In the genomic region with DNA sequence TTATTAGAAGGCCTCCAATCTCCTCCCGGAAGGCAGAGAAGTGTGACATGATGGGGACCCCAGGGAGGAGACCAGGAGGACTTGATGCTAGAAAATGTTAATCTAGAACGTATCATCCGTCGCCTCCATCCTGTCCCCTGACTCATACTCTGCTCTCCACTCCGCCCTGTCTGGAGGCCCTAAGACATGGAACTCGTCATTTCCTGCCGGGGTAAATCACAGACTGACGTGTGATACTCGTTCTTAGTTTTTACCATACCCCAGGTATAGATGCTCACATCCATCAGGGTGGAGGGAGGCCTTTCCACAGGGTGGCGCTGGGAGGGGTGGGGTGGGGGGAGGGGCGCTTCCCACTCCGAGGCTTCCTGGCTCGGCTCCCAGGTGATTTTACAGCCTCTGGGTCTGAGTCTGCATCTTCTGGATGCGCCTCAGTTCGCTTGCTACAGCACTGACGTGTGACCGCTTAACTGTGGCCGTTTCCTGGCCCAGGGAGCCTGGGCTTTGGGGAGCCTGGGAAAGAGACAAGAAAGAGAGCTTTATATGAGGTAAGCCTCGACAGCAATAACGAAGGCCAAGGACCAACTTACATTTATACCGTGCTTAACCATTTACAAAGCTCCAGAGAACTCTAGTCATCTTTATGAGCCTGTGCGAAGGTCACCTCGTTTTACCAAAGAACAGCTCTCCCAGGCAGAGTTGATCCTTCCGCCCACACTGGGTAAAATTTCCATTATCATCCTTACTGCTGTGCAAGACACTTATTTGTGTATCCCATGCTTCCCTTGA, we compare ENCODE assay signal across 8 mouse cellular contexts. TPM values are rescaled to one million over a fixed set of nuclear protein-coding genes. Genes with fewer than 3 reads are reported as not detected.
DNase-seq lines count a peak whose midpoint lies in the region; ATAC-seq and TF ChIP-seq lines count a peak whose summit lies in the region.

No protein-coding gene starts in this region.

- no peak for TF ChIP-seq EP300 in MEL (IDR thresholded peaks at IDR 0.05; ENCODE audit: low read depth in 1 of 2, low read length in 2 of 2)

- H3K4me3 ChIP-seq in MEL (ENCODE audit: control insufficient read depth in 1 of 2, insufficient read depth in 1 of 2, low read depth in 2 of 2, low read length in 2 of 2), result no peak overlapping the region
- no peak overlapping the region for H3K4me3 ChIP-seq in limb, embryonic 13.5 days

- H3K79me2 ChIP-seq in MEL (ENCODE audit: control insufficient read depth, insufficient read depth, low read length, poor library complexity), result peaks cover 5% of the 10 kb centered on the region

- 25% methylated on average over 24 of the region's 24 CpGs for WGBS in limb, embryonic 13.5 days

- TF ChIP-seq POLR2A in MEL (IDR thresholded peaks at IDR 0.05; ENCODE audit: control insufficient read depth in 1 of 2, insufficient read depth in 1 of 2, low read depth in 1 of 2, low read length in 2 of 2, poor library complexity in 1 of 2), result no peak

- H3K9me3 ChIP-seq in MEL (replicated peaks; ENCODE audit: insufficient read depth, low read length), result no peaks in the 10 kb centered on the region
- no peaks in the 10 kb centered on the region for H3K9me3 ChIP-seq in limb, embryonic 13.5 days

- peak; percentile 51 for DNase-seq in gastrocnemius, postnatal 10 days
- no peak for DNase-seq in gastrocnemius, postnatal 36 days
- DNase-seq in MEL (ENCODE audit: low read depth, low spot score), result peak; percentile 26
- peak; percentile 30 to 41 for DNase-seq in heart, postnatal 14 days
- DNase-seq in frontal cortex, postnatal 10 days (ENCODE audit: low spot score in 2 of 2), result no peak
- DNase-seq in layer of hippocampus, adult 8-10 months (ENCODE audit: low spot score in 2 of 2), result no peak
- DNase-seq in cerebellum, adult 18-20 months, result no peak

- H3K27ac ChIP-seq in MEL (ENCODE audit: control insufficient read depth, low read depth, low read length), result peak overlapping the region; percentile 7; the same call in 1 of the 2 replicates
- H3K27ac ChIP-seq in limb, embryonic 13.5 days, result peak overlapping the region; percentile 48; the same call in 1 of the 2 replicates

- 0 out of 6 replicates have a peak, but pooled peaks of 1 of the 3 experiments have one; percentile 4 for TF ChIP-seq CTCF in MEL (IDR thresholded peaks at IDR 0.05 in 2 of 3, conservative IDR thresholded peaks at IDR 0.05 in 1 of 3; ENCODE audit: control insufficient read depth in 1 of 3, insufficient read depth in 1 of 3, low read depth in 2 of 3, low read length in 3 of 3, poor library complexity in 1 of 3, severe bottlenecking in 1 of 3)

- H3K4me1 ChIP-seq in MEL (ENCODE audit: control insufficient read depth in 1 of 2, insufficient read depth in 2 of 2, low read length in 2 of 2), result peaks cover 0 to 24% of the 10 kb centered on the region in 2 experiments; a peak in 2 of 4 replicates
- peaks cover 37% of the 10 kb centered on the region for H3K4me1 ChIP-seq in limb, embryonic 13.5 days

- intact Hi-C loops in gastrocnemius, postnatal 36 days (cut with DNase I), result no loop called here
- intact Hi-C loops in heart, postnatal 14 days (cut with DNase I), result no loop called here

- no peaks in the 10 kb centered on the region for H3K27me3 ChIP-seq in MEL (ENCODE audit: control insufficient read depth in 1 of 2, insufficient read depth in 2 of 2, low read length in 2 of 2)
- no peaks in the 10 kb centered on the region for H3K27me3 ChIP-seq in limb, embryonic 13.5 days

- no peak overlapping the region for H3K9ac ChIP-seq in MEL (ENCODE audit: control insufficient read depth, low read depth, low read length, poor library complexity, severe bottlenecking)
- no peak overlapping the region for H3K9ac ChIP-seq in limb, embryonic 13.5 days

- ATAC-seq in limb, embryonic 13.5 days (ENCODE audit: low FRiP score, low read depth), result peak; percentile 49; the same call in 1 of the 2 replicates

- no peak for TF ChIP-seq RAD21 in MEL (IDR thresholded peaks at IDR 0.05; ENCODE audit: low read depth, low read length)

- H3K36me3 ChIP-seq in MEL (ENCODE audit: control insufficient read depth in 1 of 2, insufficient read depth in 2 of 2, low read length in 2 of 2), result peaks cover 0 to 27% of the 10 kb centered on the region in 2 experiments; a peak in 2 of 4 replicates
- no peaks in the 10 kb centered on the region for H3K36me3 ChIP-seq in limb, embryonic 13.5 days

- H3K4me2 ChIP-seq in limb, embryonic 13.5 days (replicated peaks), result peak overlapping the region; percentile 48

TF ChIP-seq in MEL, 35 proteins besides CTCF, POLR2A, EP300 and RAD21:
- TF ChIP-seq HCFC1 (IDR thresholded peaks at IDR 0.05; ENCODE audit: low read depth, low read length) (no peak), MYB (IDR thresholded peaks at IDR 0.05; ENCODE audit: low read depth, low read length) (no peak), MAFK (IDR thresholded peaks at IDR 0.05; ENCODE audit: borderline replicate concordance, low read depth, low read length) (no peak), USF2 (IDR thresholded peaks at IDR 0.05; ENCODE audit: borderline replicate concordance in 1 of 2, insufficient read depth in 1 of 2, low read depth in 1 of 2, low read length in 2 of 2) (no peak), GABPA (IDR thresholded peaks at IDR 0.05; ENCODE audit: low read depth, low read length) (no peak), TCF12 (IDR thresholded peaks at IDR 0.05; ENCODE audit: low read depth, low read length) (no peak), ZNF384 (IDR thresholded peaks at IDR 0.05; ENCODE audit: low read depth, low read length) (no peak), JUND (IDR thresholded peaks at IDR 0.05; ENCODE audit: low read depth, low read length) (no peak), POLR2AphosphoS5 (IDR thresholded peaks at IDR 0.05; ENCODE audit: borderline replicate concordance, low read depth, low read length) (no peak), ZMIZ1 (IDR thresholded peaks at IDR 0.05; ENCODE audit: low read depth, low read length) (no peak), SMC3 (IDR thresholded peaks at IDR 0.05; ENCODE audit: low read depth, low read length) (no peak), MAZ (IDR thresholded peaks at IDR 0.05; ENCODE audit: low read depth, low read length) (no peak), CHD1 (IDR thresholded peaks at IDR 0.05; ENCODE audit: low read depth, low read length) (no peak), TBP (IDR thresholded peaks at IDR 0.05; ENCODE audit: low read depth, low read length) (no peak)

RNA-seq across cellular contexts. Expression of gene Thap12, which starts 9.9 kb away (rescaled TPM):
- 10 to 100 TPM; 74.8 to 77.7 TPM for total RNA-seq in gastrocnemius, postnatal 10 days (2021)
- 100 to 1,000 TPM in 1 of 2 experiments, 10 to 100 TPM in 1; 97.7 to 113 TPM for total RNA-seq in gastrocnemius, postnatal 36 days (2021)
- total RNA-seq in MEL (2012; rRNA removed), result 45.0 and 52.7 TPM in 2 replicates
- 100 to 1,000 TPM in 1 of 2 experiments, 10 to 100 TPM in 1; 47.7 to 140 TPM for polyA plus RNA-seq in MEL (2012; ENCODE audit: insufficient read depth in 1 of 2, insufficient read length in 2 of 2, low read depth in 1 of 2, low replicate concordance in 2 of 2, missing spikeins in 1 of 2)
- total RNA-seq in heart, postnatal 14 days (2021), result 10 to 100 TPM; 60.5 to 70.9 TPM
- polyA plus RNA-seq in limb, embryonic 13.5 days (2015; fragmentation: Nextera tagmentation; extraction: Ambion mirVana), result 69.9 and 73.9 TPM in 2 replicates
- total RNA-seq in layer of hippocampus, adult 8-10 months (2022), result 10 to 100 TPM; 64.1 to 80.3 (median 70.4) TPM

RNA-seq across cellular contexts. Expression of gene Emsy, which starts 36.4 kb away (rescaled TPM):
- 10 to 100 TPM; 18.4 to 26.6 TPM for total RNA-seq in gastrocnemius, postnatal 10 days (2021)
- total RNA-seq in gastrocnemius, postnatal 36 days (2021), result 10 to 100 TPM; 16.0 to 16.5 TPM
- total RNA-seq in MEL (2012; rRNA removed), result 10.2 and 10.9 TPM in 2 replicates
- 10 to 100 TPM in 1 of 2 experiments, not detected in 1; 24.1 TPM for polyA plus RNA-seq in MEL (2012; ENCODE audit: insufficient read depth in 1 of 2, insufficient read length in 2 of 2, low read depth in 1 of 2, low replicate concordance in 2 of 2, missing spikeins in 1 of 2)
- total RNA-seq in heart, postnatal 14 days (2021), result 10 to 100 TPM; 29.3 to 31.7 TPM
- 27.6 and 33.1 TPM in 2 replicates for polyA plus RNA-seq in limb, embryonic 13.5 days (2015; fragmentation: Nextera tagmentation; extraction: Ambion mirVana)
- total RNA-seq in layer of hippocampus, adult 8-10 months (2022), result 10 to 100 TPM; 56.5 to 76.9 (median 72.2) TPM

Comparison
In these comparisons a context has a peak if more than half of its experiments do, and no peak if none do; other contexts are left out.
1. DNase-seq: peak in gastrocnemius, postnatal 10 days (single experiment), MEL (single experiment) and heart, postnatal 14 days (2 of 2); none in gastrocnemius, postnatal 36 days (0 of 2), frontal cortex, postnatal 10 days (0 of 2), layer of hippocampus, adult 8-10 months (0 of 2) and cerebellum, adult 18-20 months (0 of 2).